Mouse (Mus musculus): ENCODE data around the gene Tpd52l1.

GRCm38 (mm10) chr10:31303446-31303845 lies 142.3 kb downstream of the Tpd52l1 start:
- TF ChIP-seq POLR2A (IDR thresholded peaks at IDR 0.05; ENCODE audit: insufficient read length, low read depth) (no peak), USF1 (IDR thresholded peaks at IDR 0.05; ENCODE audit: low read depth) (no peak), CEBPB (IDR thresholded peaks at IDR 0.05; ENCODE audit: insufficient read depth, poor library complexity, severe bottlenecking) (no peak), REST (IDR thresholded peaks at IDR 0.05; ENCODE audit: insufficient read depth, insufficient read length) (no peak), MAX (IDR thresholded peaks at IDR 0.05; ENCODE audit: low read depth) (no peak), E2F4 (IDR thresholded peaks at IDR 0.05; ENCODE audit: insufficient read depth) (no peak), SRF (IDR thresholded peaks at IDR 0.05; ENCODE audit: control insufficient read depth, insufficient read length, low read depth) (no peak), TCF12 (IDR thresholded peaks at IDR 0.05; ENCODE audit: insufficient read depth, poor library complexity, severe bottlenecking) (no peak), MYOD1 (IDR thresholded peaks at IDR 0.05; ENCODE audit: control insufficient read depth in 1 of 3, insufficient read length in 2 of 3, low read depth in 2 of 3) (no peak), MYOG (IDR thresholded peaks at IDR 0.05; ENCODE audit: control insufficient read depth in 1 of 3, insufficient read depth in 1 of 3, insufficient read length in 2 of 3, low read depth in 2 of 3) (no peak)

Measured in myocyte (in vitro differentiated cells).